Mouse (Mus musculus) retina, postnatal 7 days (tissue): Measurements from ENCODE around the gene Ndufs6.

Experiments
- DNase-seq: peaks from one replicate; pipeline ENCODE4 v3.0.0-alpha.2; 2012; ENCODE audit warnings: low read depth, low spot score

Gene Ndufs6

GRCm38 (mm10) chr13:73327827-73328698 is at the start of gene Ndufs6, which contains the start of gene Mrpl36:
Gene Ndufs6, minus strand, starts transcription at chr13:73328542.
Gene Mrpl36, plus strand, starts transcription at chr13:73328513.
- DNase-seq: peak; percentile 84

- DNase-seq: no peak
These were observed 49.3 kb upstream of the Ndufs6 start for GRCm38 (mm10) chr13:73377637-73378036.

GRCm38 (mm10) chr13:73374612-73375011 is 46.3 kb upstream of the Ndufs6 start:
- peak; percentile 2 for DNase-seq

- no peak for DNase-seq
These were observed 45.0 kb upstream of the Ndufs6 start for GRCm38 (mm10) chr13:73373367-73373766.

GRCm38 (mm10) chr13:73357106-73357505 is 28.8 kb upstream of the Ndufs6 start:
- no peak for DNase-seq

- DNase-seq: no peak
These were observed 24.1 kb upstream of the Ndufs6 start for GRCm38 (mm10) chr13:73352491-73352890.

GRCm38 (mm10) chr13:73351910-73352309 is 23.6 kb upstream of the Ndufs6 start:
- DNase-seq: no peak

- no peak for DNase-seq
These were observed 22.4 kb upstream of the Ndufs6 start for GRCm38 (mm10) chr13:73350741-73351140.

- DNase-seq: no peak
These were observed 19.7 kb upstream of the Ndufs6 start for GRCm38 (mm10) chr13:73347922-73348650.

- DNase-seq: no peak
These were observed 18.8 kb upstream of the Ndufs6 start for GRCm38 (mm10) chr13:73347171-73347570.

- DNase-seq: no peak
These were observed 18.4 kb upstream of the Ndufs6 start for GRCm38 (mm10) chr13:73346743-73347142.

- no peak for DNase-seq
These were observed 17.8 kb upstream of the Ndufs6 start for GRCm38 (mm10) chr13:73346131-73346530.

- DNase-seq: no peak
These were observed 17.0 kb upstream of the Ndufs6 start for GRCm38 (mm10) chr13:73345102-73345890.

GRCm38 (mm10) chr13:73336753-73337152 is 8.4 kb upstream of the Ndufs6 start:
- no peak for DNase-seq

- DNase-seq: no peak
These were observed 3.4 kb upstream of the Ndufs6 start for GRCm38 (mm10) chr13:73331736-73332135.

- DNase-seq: peak; percentile 78
These were observed 2.6 kb upstream of the Ndufs6 start for GRCm38 (mm10) chr13:73330844-73331501.

- no peak for DNase-seq
These were observed 4.9 kb downstream of the Ndufs6 start for GRCm38 (mm10) chr13:73323406-73323805.

GRCm38 (mm10) chr13:73322626-73323025 is 5.7 kb downstream of the Ndufs6 start:
- DNase-seq: no peak

GRCm38 (mm10) chr13:73320048-73320447 is 8.3 kb downstream of the Ndufs6 start:
- DNase-seq: no peak

GRCm38 (mm10) chr13:73310183-73310929 is 18.0 kb downstream of the Ndufs6 start:
- no peak for DNase-seq

GRCm38 (mm10) chr13:73306430-73306829 is 21.9 kb downstream of the Ndufs6 start:
- DNase-seq: no peak
